Mouse (Mus musculus) testis, adult 2 months (tissue): ENCODE measurements around the gene Trpv2.

Experiments used
- CTCF ChIP-seq: fragments of 200-500 bp; IDR thresholded peaks from 2 replicates; pipeline ENCODE4 v1.5.1; 2012; ENCODE audit warnings: low read depth, mild to moderate bottlenecking, inconsistent platforms, low read length, moderate library complexity; ENCODE audit not compliant: control insufficient read depth, insufficient read depth, insufficient replicate concordance
- POLR2A ChIP-seq: fragments of 200-500 bp; IDR thresholded peaks from 2 replicates; pipeline ENCODE4 v1.6.1; 2012; ENCODE audit warnings: low read depth, mild to moderate bottlenecking, inconsistent platforms, low read length, moderate library complexity; ENCODE audit not compliant: control insufficient read depth

DNA sequence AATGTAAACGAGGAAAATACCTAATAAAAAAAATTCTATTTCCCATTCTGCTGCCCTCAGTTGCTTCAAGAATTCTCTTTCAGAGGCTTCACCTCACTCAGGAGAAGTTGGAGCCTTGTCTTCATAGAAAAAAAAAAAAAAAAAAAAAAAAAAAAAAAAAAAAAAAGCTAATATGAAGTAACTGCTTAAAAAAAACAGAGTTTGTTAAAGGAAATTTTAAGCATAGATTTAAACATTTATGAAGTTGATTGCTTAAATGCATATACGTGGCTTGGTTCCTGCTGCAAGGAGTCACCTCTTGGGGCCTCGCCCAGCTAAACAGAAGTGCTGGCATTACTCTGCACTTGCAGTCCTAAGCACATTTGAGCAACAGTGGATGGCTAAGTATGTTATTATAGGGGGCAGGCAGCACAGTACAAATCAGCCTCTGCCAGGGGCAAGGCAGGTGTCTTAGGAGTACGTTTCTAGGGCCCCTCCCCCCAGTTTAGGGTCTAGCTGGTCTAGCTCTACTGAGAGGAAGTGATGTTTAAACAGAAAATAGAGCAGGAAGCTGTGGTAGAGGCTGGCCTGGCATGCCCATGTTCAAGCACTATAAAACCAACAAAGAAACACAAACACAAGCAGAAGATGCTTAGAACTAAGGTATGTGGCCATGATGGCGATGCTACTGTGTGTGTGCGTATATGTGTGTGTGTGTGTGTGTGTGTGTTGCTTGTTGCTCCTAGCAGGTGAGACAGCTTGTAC, at the start of gene Trpv2:
- TF ChIP-seq CTCF (no peak), POLR2A (no peak)
